Mouse (Mus musculus) heart, adult 2 months (tissue): ENCODE measurements around the gene Slamf6.

ENCODE experiments used
- CTCF ChIP-seq: fragments of 200-600 bp; IDR thresholded peaks from 2 replicates; pipeline ENCODE4 v1.8.1; 2022; ENCODE audit warnings: antibody characterized with exemption, mild to moderate bottlenecking, moderate library complexity
- EP300 ChIP-seq: fragments of 200-500 bp; IDR thresholded peaks from 2 replicates; pipeline ENCODE4 v1.6.1; 2011; ENCODE audit warnings: low read depth, low read length, control low read depth; ENCODE audit not compliant: insufficient read depth
- POLR2A ChIP-seq: fragments of 200-500 bp; IDR thresholded peaks from 2 replicates; pipeline ENCODE4 v1.6.1; 2011; ENCODE audit warnings: mild to moderate bottlenecking, low read depth, low read length, control low read depth; ENCODE audit not compliant: insufficient read depth

DNA sequence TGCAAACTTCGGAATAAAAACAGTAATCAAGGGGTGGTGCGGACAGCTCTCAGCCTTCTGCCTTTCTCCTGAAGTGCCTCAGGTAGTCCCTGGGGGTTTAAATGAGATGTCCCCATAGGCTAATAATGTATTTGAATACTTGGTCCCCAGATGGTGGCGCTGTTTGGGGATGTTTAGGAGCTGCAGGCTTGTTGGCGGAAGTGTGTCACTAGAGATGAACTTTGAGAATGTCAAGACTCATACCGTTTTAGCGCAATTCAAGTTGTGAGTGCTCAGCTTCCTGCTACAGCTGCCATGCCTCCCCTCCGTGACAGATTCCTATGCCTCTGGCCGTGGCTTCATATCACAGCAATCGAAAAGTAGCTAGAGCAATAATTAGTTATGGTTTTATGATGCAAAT lies 58.1 kb downstream of the Slamf6 start:
- TF ChIP-seq CTCF, result no peak
- TF ChIP-seq POLR2A, result no peak
- TF ChIP-seq EP300, result no peak
